Mouse (Mus musculus): ENCODE measurements around the gene Rtl1.

DNA sequence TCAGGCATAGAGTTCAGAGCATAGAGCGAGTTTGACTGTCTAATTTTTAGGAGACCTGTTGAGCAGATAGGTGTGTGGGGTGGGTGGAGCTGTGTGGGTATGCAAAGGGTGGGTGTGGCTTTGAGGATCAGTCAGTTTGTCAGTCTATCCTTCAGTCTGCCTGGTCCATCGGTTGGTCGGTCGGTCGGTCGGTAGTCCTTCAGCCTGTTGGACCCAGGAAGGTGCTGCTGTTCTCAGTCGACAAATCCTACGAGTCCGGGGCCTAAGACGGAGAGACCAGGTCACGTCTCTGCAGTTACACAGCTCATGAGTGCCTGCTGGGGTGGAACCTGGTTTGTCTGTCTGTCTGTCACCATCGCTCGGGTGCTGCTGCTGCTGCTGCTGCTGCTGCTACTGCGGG, 17.9 kb upstream of the Rtl1 start:
- no peak for TF ChIP-seq CTCF (IDR thresholded peaks at IDR 0.05; ENCODE audit: extremely low read depth, insufficient read depth, low read length)
- no peak for TF ChIP-seq POLR2A (IDR thresholded peaks at IDR 0.05; ENCODE audit: extremely low read depth, insufficient read depth, low read length)

Measured in cortical plate, adult 2 months (tissue).